Mouse (Mus musculus): Measurements from ENCODE around the gene Bbs4.
"Not testable (repeated sequence)": the region's sequence is repeated elsewhere in the genome, so short reads cannot be mapped to it uniquely, and the experiment has no call there.

Gene Bbs4

DNA sequence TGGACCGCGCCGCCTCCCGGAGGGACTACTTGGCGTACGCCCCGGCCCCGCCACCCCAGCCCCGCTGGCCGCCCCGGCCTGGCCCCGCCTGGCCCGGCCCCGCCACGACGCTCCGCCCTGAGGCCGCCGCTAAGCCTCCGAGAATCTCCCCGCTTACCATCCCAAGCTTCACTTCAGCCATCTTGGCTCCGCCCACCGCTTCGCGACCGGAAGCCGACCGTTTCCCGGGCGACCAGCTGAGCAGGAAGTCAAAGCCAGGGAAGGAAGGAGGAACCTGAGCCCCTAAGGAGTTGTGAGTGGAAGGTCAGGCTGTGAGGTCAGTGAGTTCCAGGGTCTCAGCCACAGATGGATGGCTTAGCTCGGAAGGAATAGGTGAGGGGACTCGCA is at the start of gene Bbs4:
Gene Bbs4 (minus strand): TSS at position 256 of the 387 bp plus-strand sequence.
- in situ Hi-C loops (cut with MboI, MseI), result no loop called here

DNA sequence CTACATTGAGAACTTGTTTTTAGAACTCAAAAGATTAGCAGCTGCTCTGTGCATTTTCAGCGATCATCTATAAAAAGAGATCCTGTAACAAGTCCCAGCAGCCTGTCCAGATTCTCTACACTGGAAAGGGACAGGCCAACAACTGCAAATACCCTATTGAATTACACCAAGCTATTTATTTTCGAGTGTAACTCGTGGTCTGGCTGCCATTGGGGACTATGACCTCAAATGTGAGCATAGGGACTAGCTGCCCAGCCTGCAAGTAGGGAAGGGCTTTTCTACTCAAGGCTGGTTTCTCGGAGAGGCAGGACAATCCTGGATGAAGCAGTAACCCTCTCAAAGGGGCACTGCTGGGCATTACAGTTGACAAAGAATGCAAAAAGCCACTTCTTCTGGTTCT is 35.8 kb upstream of the Bbs4 start:
- in situ Hi-C loops (cut with MboI, MseI), result no loop called here

DNA sequence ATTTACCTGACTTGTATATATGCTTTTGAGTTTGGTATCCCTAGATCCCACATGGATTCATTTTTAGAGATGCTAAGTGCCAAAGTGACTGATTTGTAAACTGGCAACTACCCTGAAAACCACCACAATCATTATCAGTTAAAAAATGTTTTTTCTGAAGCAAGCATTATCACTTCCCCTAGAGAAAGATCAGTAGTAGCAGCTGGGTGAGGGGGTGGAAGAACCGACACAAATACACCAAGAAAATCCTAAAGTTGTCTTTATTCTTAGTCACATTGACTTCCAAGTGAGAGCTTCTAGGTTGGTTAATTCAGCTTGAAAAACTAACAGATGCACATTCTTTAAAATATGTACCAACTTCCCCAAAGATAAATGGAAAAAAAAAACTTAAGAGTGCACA is 35.0 kb upstream of the Bbs4 start:
- in situ Hi-C loops (cut with MboI, MseI), result no loop called here

DNA sequence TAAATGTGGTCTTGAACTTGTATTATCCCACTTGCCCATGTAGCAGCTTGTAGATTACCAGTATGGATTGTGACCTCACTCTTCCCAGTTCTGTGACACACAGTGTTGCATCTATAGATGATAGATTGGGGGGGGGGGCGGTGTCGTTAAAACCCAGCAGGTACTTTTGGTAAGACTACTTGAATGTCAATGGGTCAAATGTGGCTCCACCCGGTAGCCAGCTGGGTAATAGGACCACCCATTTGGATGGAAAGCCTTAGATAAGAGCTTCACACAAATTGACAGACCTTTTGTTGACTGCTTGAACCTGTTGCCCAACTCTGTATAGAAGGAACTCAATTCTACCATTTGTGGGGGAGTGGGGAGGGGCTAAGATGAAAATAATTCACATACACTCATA is 34.2 kb upstream of the Bbs4 start:
- in situ Hi-C loops (cut with MboI, MseI), result no loop called here

DNA sequence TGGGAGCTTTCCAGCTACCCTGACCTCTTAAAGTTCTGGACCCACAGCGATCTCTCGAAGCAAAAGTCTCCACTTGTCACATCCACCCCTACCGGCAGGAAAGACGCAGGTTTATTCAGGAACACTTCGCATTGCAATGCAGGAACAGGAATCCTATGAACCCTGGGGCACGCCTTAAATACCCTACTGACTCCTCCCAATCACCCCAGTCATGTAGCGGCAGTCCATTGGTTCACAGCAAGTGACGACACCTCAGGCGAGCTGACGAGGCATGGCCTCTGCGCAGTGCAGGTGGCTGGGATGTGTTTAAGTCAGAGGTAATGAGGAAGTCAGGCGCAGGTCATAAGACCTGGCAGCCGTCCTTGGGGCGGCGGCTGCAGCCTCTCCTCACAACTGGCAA is 22.3 kb upstream of the Bbs4 start:
- in situ Hi-C loops (cut with MboI, MseI), result no loop called here

DNA sequence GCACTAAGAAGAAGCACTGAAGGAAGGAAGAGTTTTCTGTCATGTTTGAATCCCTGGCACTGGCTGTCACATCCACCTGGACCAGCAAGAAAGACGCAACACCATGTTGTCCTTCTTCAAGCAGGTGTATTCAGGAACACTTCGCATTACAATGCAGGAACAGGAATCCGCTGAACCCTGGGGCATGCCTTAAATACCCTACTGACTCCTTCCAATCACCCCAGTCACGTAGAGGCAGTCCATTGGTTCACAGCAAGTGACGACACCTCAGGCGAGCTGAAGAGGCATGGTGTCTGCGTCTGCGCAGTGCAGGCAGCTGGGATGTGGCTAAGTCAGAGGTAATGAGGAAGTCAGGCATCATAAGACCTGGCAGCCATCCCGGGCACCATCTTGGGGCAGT is 16.3 kb upstream of the Bbs4 start:
- in situ Hi-C loops (cut with MboI, MseI), result no loop called here

DNA sequence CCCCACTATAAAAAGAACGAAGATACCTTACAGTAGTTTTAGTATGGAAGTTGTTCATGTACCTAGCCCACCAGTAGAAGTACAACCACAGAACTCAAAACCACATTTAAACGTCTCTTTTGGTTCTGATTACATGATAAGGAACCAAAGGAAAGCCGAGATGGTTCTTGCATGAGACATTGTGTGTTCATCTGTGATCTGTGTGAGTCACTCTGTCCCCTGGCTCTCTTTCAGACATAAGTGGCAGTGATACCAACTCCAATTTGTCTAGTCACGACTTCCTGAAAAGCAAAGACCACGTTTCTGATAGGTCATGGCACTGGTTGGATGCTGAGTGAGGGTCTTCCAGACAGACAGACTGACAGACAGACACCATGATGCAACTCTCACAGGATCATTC is 15.9 kb upstream of the Bbs4 start:
- in situ Hi-C loops (cut with MboI, MseI), result no loop called here

DNA sequence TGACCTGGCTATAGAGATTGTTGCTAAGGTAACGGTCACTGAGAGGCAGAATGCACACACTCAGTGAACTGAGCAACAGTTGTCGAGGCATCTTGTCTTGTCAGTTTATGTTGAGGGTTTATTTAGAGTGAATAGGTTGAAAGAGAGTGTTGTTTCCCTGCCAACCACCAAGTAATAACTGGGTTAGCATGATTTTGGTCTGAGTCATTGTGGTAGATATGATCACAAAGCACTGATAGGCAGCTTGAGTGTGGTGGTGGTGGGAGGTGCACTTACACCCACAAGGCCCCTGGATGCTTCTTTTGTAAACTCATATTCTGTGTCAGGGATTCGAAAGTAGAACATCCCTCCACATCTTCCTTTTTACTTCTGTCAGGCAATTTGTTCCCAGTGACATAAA is 7.2 kb upstream of the Bbs4 start:
- in situ Hi-C loops (cut with MboI, MseI), result not testable (repeated sequence)

DNA sequence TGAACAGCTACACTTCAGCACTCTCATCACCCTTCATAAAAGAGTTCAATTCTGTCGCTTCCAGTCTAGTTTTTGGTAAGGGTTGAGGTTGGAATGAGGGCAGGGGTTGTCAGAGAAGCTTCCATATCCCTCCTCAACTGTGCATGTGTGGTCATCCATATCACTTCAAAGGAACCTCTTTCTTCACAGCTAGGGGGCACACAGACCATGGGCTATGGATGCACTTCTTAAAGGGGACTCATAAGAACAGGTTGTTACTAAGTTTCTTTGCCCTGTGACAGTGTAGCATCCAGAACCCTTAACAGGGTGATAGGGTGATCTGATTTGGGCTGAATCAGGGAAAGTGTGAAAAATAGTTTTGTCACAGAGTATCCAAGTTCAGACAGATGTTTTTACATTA is 4.7 kb upstream of the Bbs4 start:
- in situ Hi-C loops (cut with MboI, MseI), result not testable (repeated sequence)

DNA sequence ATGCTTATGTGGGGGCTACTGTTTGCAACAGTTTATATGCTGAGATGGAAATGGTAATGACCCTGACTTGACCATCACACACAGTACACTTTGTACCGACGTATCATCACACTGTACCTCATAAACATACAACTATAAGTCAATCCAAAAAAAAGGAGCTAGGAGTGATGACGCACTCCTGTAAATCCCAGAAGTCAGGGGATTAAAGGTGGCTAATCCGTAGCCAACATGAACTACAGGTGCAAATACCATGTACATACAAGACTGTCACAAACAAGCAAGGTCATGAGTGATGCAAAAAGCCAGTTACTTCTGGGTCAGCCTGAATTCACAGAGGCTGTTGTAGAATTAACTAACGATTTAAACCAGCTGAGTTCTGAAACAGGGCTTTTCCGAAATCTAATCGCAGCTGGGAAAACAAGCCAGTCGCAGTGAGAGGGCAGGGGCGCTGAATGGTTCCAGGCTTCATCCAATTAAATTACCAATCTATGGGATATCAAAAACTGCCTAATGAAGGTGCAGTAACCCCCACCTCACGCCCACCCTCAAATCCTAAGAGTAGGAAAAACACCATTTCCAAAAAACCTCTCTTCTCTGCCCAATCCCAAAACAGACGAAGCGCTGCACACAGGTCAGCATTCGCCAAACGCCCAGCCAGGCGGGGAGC is 589 bp downstream of the Bbs4 start:
- in situ Hi-C loops (cut with MboI, MseI), result no loop called here

DNA sequence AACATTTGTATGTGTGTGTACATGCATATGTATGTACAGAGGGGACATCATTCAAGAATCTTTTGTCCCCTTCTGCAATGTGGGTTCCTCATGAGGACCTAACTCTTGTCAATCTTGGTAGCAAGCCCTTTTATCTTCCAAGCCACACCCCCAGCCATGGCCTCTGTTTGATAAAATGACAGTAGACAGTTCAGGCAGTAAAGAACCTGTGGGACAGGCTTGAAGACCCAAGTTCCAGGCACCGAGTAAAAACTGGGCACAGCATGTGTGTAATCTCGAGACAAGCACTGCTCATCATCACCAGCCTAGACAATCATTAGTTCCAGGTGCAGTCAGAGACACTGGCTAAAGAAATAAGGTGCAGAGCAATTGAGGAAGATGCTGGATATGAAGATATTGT is 7.1 kb downstream of the Bbs4 start:
- in situ Hi-C loops (cut with MboI, MseI), result no loop called here

DNA sequence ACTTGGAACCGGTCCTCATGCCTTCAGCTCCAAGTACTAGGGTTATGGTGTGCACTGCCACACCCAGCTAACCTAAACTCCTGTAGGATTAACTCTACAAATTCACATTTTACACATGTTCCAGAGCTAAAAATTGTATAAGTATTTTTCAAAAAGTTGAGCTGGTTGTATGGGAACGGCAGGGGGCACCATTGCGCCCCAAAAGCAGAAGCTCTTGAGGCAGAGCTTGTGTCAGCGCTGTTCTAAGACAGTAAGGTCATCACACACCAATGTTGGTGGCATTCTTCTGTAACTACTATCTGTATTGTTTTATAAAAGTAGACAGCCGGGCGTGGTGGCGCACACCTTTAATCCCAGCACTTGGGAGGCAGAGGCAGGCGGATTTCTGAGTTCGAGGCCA is 13.3 kb downstream of the Bbs4 start:
- in situ Hi-C loops (cut with MboI, MseI), result loop anchor here (5.0 kb wide), 1 partner anchor 222 kb away; no protein-coding TSS in a partner anchor

DNA sequence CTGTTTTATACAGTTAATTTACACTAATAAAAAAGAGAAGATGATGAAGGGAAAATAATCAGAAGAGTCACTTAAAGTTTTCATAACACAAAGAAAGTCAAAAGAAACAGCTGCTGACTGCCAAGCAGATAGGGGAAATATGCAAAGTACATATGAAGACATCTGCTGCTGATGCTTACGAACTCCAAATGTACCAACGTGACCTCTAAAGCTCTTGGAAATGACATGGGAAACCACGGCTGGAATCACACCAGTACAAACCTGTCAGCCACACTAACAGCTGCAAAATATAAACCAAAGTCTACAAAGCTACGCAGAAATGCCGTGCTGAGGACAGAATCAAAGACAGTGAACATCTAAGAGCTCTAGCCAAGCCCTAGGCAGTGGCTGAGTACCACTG is 14.2 kb downstream of the Bbs4 start:
- in situ Hi-C loops (cut with MboI, MseI), result no loop called here

DNA sequence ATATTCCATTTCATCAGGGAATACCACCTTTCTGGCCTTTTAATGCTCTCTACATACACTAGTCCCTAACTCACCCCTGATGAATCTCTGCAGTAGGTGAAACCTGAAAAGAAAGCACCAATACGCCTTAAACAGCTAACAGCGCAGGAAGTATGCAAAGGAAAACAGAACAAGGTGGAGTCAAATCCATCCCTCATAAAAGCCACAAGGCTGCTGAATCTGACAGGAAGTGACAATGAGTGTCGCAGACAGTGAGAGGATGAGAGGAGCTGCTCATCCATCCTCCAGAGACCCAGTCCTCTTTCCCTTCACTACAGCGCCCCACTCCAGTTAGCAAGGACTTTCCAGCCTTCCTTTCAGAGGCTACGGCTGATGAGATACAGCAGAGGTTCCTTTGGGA is 14.9 kb downstream of the Bbs4 start:
- in situ Hi-C loops (cut with MboI, MseI), result no loop called here

DNA sequence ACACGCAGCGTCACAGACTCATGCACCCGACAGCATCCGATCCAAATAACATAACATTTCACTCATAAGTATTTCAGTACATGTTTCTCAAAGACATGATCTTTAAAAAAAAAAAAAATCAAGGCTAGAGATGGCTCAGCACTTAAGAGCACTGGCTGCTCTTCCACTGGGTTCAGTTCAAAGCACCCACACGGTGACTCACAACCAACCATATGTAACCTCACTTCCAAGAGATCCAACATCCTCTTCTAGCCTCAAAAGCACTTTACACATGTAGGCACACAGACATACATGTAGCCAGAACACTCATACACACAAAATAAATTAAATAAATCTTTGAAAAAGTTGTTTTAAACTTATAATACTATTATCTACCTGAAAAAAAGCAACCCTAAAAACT is 15.4 kb downstream of the Bbs4 start:
- in situ Hi-C loops (cut with MboI, MseI), result no loop called here

DNA sequence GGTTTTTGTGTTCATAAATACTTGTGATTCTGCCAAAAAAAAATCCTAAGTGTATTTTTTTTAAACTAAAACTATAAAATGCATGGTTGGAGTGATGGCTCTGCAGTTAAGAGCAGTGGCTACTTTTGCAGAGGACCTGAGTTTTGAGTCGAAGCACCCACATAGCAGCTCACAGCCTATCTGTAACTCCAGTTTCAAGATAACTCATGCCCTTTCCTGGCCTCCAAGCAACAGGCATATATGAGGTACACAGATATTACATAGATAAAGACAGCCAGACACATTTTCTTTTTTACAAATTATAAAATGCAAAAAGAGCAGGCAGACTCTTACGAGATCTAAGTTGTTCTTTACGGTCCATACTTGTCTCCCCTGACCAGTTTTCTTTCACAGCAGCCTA is 16.8 kb downstream of the Bbs4 start:
- in situ Hi-C loops (cut with MboI, MseI), result no loop called here

DNA sequence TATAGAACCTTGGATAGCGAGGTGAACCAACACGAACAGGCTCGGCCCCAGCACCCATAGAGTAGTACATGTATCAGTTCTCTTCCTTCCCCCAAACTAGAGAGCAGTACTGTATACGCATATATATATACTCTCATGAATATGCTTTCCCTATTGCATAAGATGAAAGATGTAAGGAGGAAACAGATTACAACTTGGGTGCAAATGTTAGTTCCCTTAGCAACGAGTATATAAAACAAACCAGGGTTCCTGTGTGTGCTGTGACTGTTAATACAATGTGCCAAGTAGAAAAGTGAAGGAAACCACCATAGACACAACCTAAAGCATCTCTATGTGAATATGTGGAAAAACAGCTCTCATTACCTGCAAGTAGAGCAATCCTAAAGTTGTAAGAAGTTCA is 23.3 kb downstream of the Bbs4 start:
- in situ Hi-C loops (cut with MboI, MseI), result no loop called here

DNA sequence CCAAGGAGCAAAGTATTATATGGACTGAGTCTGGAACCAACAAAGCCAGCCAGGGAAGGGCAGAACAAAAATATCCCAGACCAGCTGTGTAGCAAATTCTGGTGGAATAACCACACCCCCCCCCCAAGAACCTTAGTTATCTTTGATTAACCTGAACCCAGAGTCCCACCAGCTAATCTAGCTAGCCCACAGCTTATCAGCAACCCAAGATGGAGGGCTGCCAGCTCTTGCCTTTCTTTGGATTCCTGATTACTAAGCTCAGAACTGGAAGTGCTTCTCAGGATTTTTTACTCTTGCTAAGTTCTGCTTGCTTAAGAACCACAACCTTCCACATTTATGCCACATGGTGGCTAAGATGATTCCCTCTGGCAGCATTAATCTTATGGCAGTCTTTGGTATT is 29.0 kb downstream of the Bbs4 start:
- in situ Hi-C loops (cut with MboI, MseI), result no loop called here

DNA sequence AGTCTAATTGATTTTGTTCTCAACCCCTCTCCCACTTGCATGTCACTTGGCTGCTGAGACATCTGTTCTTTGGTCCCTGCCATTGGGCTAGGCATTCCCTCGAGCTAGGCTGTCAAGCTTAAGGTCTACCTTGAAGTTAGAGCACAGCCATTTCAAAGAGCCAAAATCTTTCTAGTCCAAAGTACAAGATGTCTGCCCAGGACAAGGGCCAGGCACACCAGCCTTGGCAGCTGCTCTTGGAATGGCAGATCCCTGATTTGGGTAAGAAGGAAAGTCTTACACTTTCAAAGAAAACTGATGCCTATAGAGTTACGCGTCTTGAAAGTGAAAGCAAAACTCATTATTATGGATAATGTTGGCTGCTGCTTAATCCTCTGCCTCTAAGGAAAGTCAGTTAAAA is 37.1 kb downstream of the Bbs4 start:
- in situ Hi-C loops (cut with MboI, MseI), result no loop called here

DNA sequence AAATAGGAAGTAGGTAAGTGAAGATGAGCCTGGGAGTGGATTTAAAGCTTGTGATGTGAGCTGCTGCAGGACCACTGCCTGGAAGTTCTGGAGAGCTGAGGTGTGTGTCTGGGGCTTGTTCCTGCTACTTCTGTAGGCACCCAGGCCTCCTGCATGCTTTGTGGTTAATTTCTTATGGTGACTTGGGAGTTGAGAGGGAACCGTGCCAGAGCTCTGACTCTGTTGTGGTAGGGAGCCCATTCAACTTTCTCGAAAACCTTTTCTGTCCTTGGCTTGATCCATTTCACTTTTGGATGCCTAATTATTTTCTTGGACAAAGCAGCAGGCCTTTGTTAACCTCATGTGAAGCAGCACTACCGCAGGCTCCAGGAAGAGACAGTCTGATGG is 42.0 kb downstream of the Bbs4 start:
- in situ Hi-C loops (cut with MboI, MseI), result no loop called here

DNA sequence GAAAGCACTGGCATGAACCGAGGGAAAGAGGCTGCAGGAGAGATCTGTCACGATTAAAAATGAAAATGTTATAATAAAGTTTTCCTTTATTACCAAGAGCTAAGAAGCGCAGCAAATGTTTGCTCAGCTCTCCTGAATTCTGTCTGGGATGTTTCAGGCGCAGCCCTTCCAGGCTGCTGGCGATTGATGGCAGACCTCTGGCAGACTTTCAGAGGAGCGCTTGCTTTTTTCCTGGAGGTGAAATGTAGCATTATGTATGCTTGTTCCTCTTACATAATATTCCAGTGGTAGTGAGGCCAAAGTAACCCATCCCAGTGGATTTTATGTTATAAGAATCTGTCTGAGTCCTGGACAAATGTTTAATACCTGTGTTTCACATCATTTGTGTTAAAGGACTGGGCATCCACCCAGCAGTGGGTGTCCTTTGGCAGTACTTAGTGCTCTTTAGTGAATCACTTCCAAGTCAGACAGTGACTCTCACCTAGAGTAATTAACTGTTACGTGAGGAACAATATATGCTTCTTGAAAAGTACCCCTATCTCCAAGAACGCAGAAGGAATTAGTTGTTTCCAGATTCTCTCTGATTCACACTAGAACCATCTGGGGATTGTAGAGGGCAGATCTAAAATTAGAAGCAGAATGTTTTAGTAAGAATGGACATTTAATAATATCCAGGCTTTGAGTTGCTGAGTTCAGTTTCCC is 42.6 kb downstream of the Bbs4 start:
- in situ Hi-C loops (cut with MboI, MseI), result no loop called here

DNA sequence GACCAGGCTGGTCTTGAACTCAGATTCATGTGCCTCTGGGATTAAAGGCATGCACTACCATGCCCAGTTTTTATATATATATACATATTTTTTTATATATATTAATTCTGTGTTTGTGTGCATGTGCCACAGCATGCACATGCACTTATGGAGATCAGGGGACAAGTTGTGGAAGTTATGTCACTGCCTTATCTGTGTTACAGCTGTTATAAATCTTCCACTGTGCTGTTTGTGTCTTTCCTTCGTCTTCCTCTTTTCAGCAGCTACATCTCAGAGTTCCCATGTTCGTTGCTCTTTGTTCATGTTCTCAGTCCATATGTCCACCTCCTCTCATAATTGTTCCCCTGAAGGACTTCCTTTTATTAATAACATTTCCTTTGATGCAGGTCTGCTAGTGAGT is 45.4 kb downstream of the Bbs4 start:
- in situ Hi-C loops (cut with MboI, MseI), result no loop called here

DNA sequence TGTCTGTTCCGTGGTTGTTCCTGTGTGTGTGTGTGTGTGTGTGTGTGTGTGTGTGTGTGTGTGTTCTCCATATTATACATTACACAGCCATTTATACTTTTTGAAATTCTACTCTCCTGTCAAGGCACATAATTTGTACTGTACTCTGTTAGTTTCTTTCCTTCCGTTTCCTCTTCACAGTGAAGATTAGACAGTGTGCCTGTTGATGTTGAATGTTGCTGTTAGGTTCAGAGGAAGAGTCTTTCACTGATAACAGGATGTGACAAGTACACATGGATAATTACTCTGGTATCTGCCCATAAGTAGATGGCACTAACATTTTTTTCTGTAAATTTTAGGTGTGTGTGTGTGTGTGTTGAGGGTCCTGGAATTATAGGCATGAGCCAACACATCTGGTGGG is 56.9 kb downstream of the Bbs4 start:
- in situ Hi-C loops (cut with MboI, MseI), result loop anchor here (10.0 kb wide), 1 partner anchor 178 kb away; no protein-coding TSS in a partner anchor

DNA sequence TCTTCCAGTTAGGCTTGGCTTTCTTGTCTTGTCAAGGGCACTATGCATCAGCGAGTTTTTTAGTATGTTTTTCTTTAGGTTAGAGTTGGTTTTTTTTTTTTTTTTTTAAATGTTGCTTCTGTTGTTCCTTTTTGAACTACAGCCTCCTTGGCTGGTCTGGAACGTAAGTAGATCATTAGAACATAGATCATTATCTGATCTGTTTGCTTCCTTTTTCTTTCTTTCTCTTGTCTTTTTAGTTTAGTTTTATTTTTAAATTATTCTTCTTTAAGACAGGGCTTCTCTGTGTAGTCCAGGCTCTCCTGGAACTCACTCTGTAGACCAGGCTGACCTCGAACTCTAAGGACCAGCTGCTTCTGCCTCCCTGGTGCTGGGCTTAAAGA is 60.8 kb downstream of the Bbs4 start:
- in situ Hi-C loops (cut with MboI, MseI), result loop anchor here (10.0 kb wide), 1 partner anchor 182 kb away; no protein-coding TSS in a partner anchor

Measured in regulatory T cell (primary cell).